Mouse (Mus musculus): Measurements from ENCODE around the gene Ccdc154. TPM values are rescaled to one million over a fixed set of nuclear protein-coding genes. Genes with fewer than 3 reads are reported as not detected.

Ccdc154 gene
- polyA plus RNA-seq, 1 experiment: not detected

GRCm38 (mm10) chr17:25130060-25130459 lies 32.2 kb upstream of the Ccdc154 start:
- 83% methylated on average over 1 of the region's 1 CpGs for WGBS
- DNase-seq: no peak
- Histone ChIP-seq H3K4me1 (ENCODE audit: control insufficient read depth, insufficient read depth, low read length) (peaks cover 8% of the 10 kb centered on the region; the same call in 1 of the 2 replicates), H3K4me3 (replicated peaks; ENCODE audit: extremely low read depth, low read depth, low read length) (no peak overlapping the region)
- no peak for TF ChIP-seq CTCF (IDR thresholded peaks at IDR 0.05; ENCODE audit: insufficient read depth, low read length)
- TF ChIP-seq POLR2A (IDR thresholded peaks at IDR 0.05; ENCODE audit: borderline replicate concordance, extremely low read depth, low read depth, low read length): no peak

- Histone ChIP-seq H3K4me1 (ENCODE audit: control insufficient read depth, insufficient read depth, low read length) (peaks cover 8% of the 10 kb centered on the region; the same call in 1 of the 2 replicates), H3K4me3 (replicated peaks; ENCODE audit: extremely low read depth, low read depth, low read length) (peak within 1 kb of the TSS; percentile 75)
- no peak for TF ChIP-seq CTCF (IDR thresholded peaks at IDR 0.05; ENCODE audit: insufficient read depth, low read length)
- peak; percentile 80; the same call in 1 of the 2 replicates for TF ChIP-seq POLR2A (IDR thresholded peaks at IDR 0.05; ENCODE audit: borderline replicate concordance, extremely low read depth, low read depth, low read length)
- DNase-seq: peak; percentile 91
- under 1% methylated on average over 40 of the region's 40 CpGs for WGBS
Observed at GRCm38 (mm10) chr17:25133275-25133698, 29.0 kb upstream of the Ccdc154 start, which contains the start of gene Clcn7. TSS of gene Clcn7 (plus strand) at chr17:25133391.

GRCm38 (mm10) chr17:25135622-25136021 lies 26.6 kb upstream of the Ccdc154 start:
- 86% methylated on average over 6 of the region's 6 CpGs for WGBS
- no peak overlapping the region for H3K4me3 ChIP-seq (replicated peaks; ENCODE audit: extremely low read depth, low read depth, low read length)
- no peak for DNase-seq
- TF ChIP-seq POLR2A (IDR thresholded peaks at IDR 0.05; ENCODE audit: borderline replicate concordance, extremely low read depth, low read depth, low read length) (no peak), CTCF (IDR thresholded peaks at IDR 0.05; ENCODE audit: insufficient read depth, low read length) (no peak)
- peaks cover 8% of the 10 kb centered on the region; the same call in 1 of the 2 replicates for H3K4me1 ChIP-seq (ENCODE audit: control insufficient read depth, insufficient read depth, low read length)

GRCm38 (mm10) chr17:25138803-25139202 lies 23.5 kb upstream of the Ccdc154 start:
- TF ChIP-seq POLR2A (IDR thresholded peaks at IDR 0.05; ENCODE audit: borderline replicate concordance, extremely low read depth, low read depth, low read length) (no peak), CTCF (IDR thresholded peaks at IDR 0.05; ENCODE audit: insufficient read depth, low read length) (no peak)
- WGBS: 97% methylated on average over 1 of the region's 1 CpGs
- no peak for DNase-seq
- peaks cover 8% of the 10 kb centered on the region; the same call in 1 of the 2 replicates for H3K4me1 ChIP-seq (ENCODE audit: control insufficient read depth, insufficient read depth, low read length)
- no peak overlapping the region for H3K4me3 ChIP-seq (replicated peaks; ENCODE audit: extremely low read depth, low read depth, low read length)

- DNase-seq: no peak
- Histone ChIP-seq H3K4me1 (ENCODE audit: control insufficient read depth, insufficient read depth, low read length) (no peaks in the 10 kb centered on the region; the same call in 1 of the 2 replicates), H3K4me3 (replicated peaks; ENCODE audit: extremely low read depth, low read depth, low read length) (no peak overlapping the region)
- TF ChIP-seq POLR2A (IDR thresholded peaks at IDR 0.05; ENCODE audit: borderline replicate concordance, extremely low read depth, low read depth, low read length) (no peak), CTCF (IDR thresholded peaks at IDR 0.05; ENCODE audit: insufficient read depth, low read length) (0 out of 2 replicates have a peak, but pooled peaks have one; percentile 4)
- 63% methylated on average over 4 of the region's 4 CpGs for WGBS
Observed at GRCm38 (mm10) chr17:25139960-25140359, 22.3 kb upstream of the Ccdc154 start.

- TF ChIP-seq CTCF (IDR thresholded peaks at IDR 0.05; ENCODE audit: insufficient read depth, low read length) (no peak), POLR2A (IDR thresholded peaks at IDR 0.05; ENCODE audit: borderline replicate concordance, extremely low read depth, low read depth, low read length) (no peak)
Observed at GRCm38 (mm10) chr17:25163387-25163786, 1.1 kb downstream of the Ccdc154 start.

GRCm38 (mm10) chr17:25164770-25165169 lies 2.5 kb downstream of the Ccdc154 start:
- no peaks in the 10 kb centered on the region for H3K4me1 ChIP-seq (ENCODE audit: control insufficient read depth, insufficient read depth, low read length)
- H3K4me3 ChIP-seq (replicated peaks; ENCODE audit: extremely low read depth, low read depth, low read length): no peak overlapping the region
- no peak for TF ChIP-seq CTCF (IDR thresholded peaks at IDR 0.05; ENCODE audit: insufficient read depth, low read length)
- no peak for TF ChIP-seq POLR2A (IDR thresholded peaks at IDR 0.05; ENCODE audit: borderline replicate concordance, extremely low read depth, low read depth, low read length)
- 92% methylated on average over 3 of the region's 3 CpGs for WGBS
- no peak for DNase-seq

More at GRCm38 (mm10) chr17:25163387-25163786, 1.1 kb downstream of the Ccdc154 start:
- DNase-seq: no peak
- WGBS: 67% methylated on average over 7 of the region's 7 CpGs
- Histone ChIP-seq H3K4me1 (ENCODE audit: control insufficient read depth, insufficient read depth, low read length) (no peaks in the 10 kb centered on the region), H3K4me3 (replicated peaks; ENCODE audit: extremely low read depth, low read depth, low read length) (no peak overlapping the region)

GRCm38 (mm10) chr17:25165970-25166671 lies 3.9 kb downstream of the Ccdc154 start:
- no peak for DNase-seq
- no peaks in the 10 kb centered on the region for H3K4me1 ChIP-seq (ENCODE audit: control insufficient read depth, insufficient read depth, low read length)
- no peak overlapping the region for H3K4me3 ChIP-seq (replicated peaks; ENCODE audit: extremely low read depth, low read depth, low read length)
- 35% methylated on average over 6 of the region's 6 CpGs for WGBS
- TF ChIP-seq CTCF (IDR thresholded peaks at IDR 0.05; ENCODE audit: insufficient read depth, low read length) (no peak), POLR2A (IDR thresholded peaks at IDR 0.05; ENCODE audit: borderline replicate concordance, extremely low read depth, low read depth, low read length) (no peak)

GRCm38 (mm10) chr17:25169706-25170105 lies 7.4 kb downstream of the Ccdc154 start:
- no peak for TF ChIP-seq POLR2A (IDR thresholded peaks at IDR 0.05; ENCODE audit: borderline replicate concordance, extremely low read depth, low read depth, low read length)
- TF ChIP-seq CTCF (IDR thresholded peaks at IDR 0.05; ENCODE audit: insufficient read depth, low read length): no peak
- H3K4me1 ChIP-seq (ENCODE audit: control insufficient read depth, insufficient read depth, low read length): no peaks in the 10 kb centered on the region
- WGBS: 96% methylated on average over 2 of the region's 2 CpGs
- H3K4me3 ChIP-seq (replicated peaks; ENCODE audit: extremely low read depth, low read depth, low read length): no peak overlapping the region
- no peak for DNase-seq

- TF ChIP-seq POLR2A (IDR thresholded peaks at IDR 0.05; ENCODE audit: borderline replicate concordance, extremely low read depth, low read depth, low read length): no peak
- TF ChIP-seq CTCF (IDR thresholded peaks at IDR 0.05; ENCODE audit: insufficient read depth, low read length): no peak
- 74% methylated on average over 3 of the region's 3 CpGs for WGBS
- H3K4me1 ChIP-seq (ENCODE audit: control insufficient read depth, insufficient read depth, low read length): no peaks in the 10 kb centered on the region
- H3K4me3 ChIP-seq (replicated peaks; ENCODE audit: extremely low read depth, low read depth, low read length): no peak overlapping the region
- DNase-seq: peak; percentile 27
Observed at GRCm38 (mm10) chr17:25172558-25172957, 10.3 kb downstream of the Ccdc154 start.
